Comparison of ENCODE assay signal across 20 mouse cellular contexts in genomic region chr12:25245251-25245650, GRCm38 (mm10).
A peak's percentile ranks its signal among the peaks of the same experiment; 100 is the strongest.
DNase-seq lines count a peak whose midpoint lies in the region; ATAC-seq and TF ChIP-seq lines count a peak whose summit lies in the region.
"Had no signal": no experiment of that assay in that cellular context is flagged by ENCODE, and none has a peak within 500 bp of the region (broad histone marks: within the 10 kb centered on the region; RNA-seq: fewer than 3 reads in every experiment).

No protein-coding gene starts in this region.

- no peak overlapping the region for H3K9ac ChIP-seq in heart, embryonic 13.5 days
- no peak overlapping the region for H3K9ac ChIP-seq in kidney, postnatal 0 days (ENCODE audit: low read depth, low read length)
- H3K9ac ChIP-seq: embryonic facial prominence, embryonic 13.5 days; hindbrain, embryonic 15.5 days; neural tube, embryonic 15.5 days had no signal

- ATAC-seq in heart, embryonic 13.5 days (ENCODE audit: extremely low read depth, insufficient number of reproducible peaks, low FRiP score, low TSS enrichment) = no peak
- ATAC-seq in kidney, postnatal 0 days (replicated peaks; ENCODE audit: low FRiP score, low read depth) = no peak

- H3K79me3 ChIP-seq in C2C12 (ENCODE audit: low read depth) = no peaks in the 10 kb centered on the region

- H3K27me3 ChIP-seq in heart, embryonic 13.5 days (replicated peaks) = no peaks in the 10 kb centered on the region
- H3K27me3 ChIP-seq in kidney, postnatal 0 days (ENCODE audit: insufficient read depth, low read length) = no peaks in the 10 kb centered on the region
- H3K27me3 ChIP-seq in C2C12 (ENCODE audit: control insufficient read depth, insufficient read depth, insufficient read length) = no peaks in the 10 kb centered on the region
- H3K27me3 ChIP-seq: embryonic facial prominence, embryonic 13.5 days; hindbrain, embryonic 15.5 days; neural tube, embryonic 15.5 days had no signal

- no peak for DNase-seq in heart, postnatal 14 days
- no peak for DNase-seq in kidney, postnatal 0 days (ENCODE audit: low spot score)
- DNase-seq in kidney, postnatal 4 days = no peak
- peak; percentile 53 for DNase-seq in adrenal gland, postnatal 14 days
- DNase-seq in left cerebral cortex, adult 2 months (ENCODE audit: extremely low spot score in 1 of 2, low spot score in 2 of 2) = no peak
- DNase-seq: cerebellum, adult 9-10 months; gastrocnemius, postnatal 10 days; heart, postnatal 36 days; kidney, adult 11 months; liver; lung, adult 18-20 months; retina, postnatal 1 day; right cerebral cortex, postnatal 4 days; thymus, adult 2 months had no signal

- no peak for TF ChIP-seq CTCF in kidney, postnatal 0 days (IDR thresholded peaks at IDR 0.05; ENCODE audit: low read depth)
- no peak for TF ChIP-seq CTCF in C2C12 (IDR thresholded peaks at IDR 0.05; ENCODE audit: control insufficient read depth, insufficient read depth, insufficient read length)
- TF ChIP-seq CTCF in left cerebral cortex, adult 2 months (IDR thresholded peaks at IDR 0.05) = no peak

- H3ac ChIP-seq in C2C12 (ENCODE audit: control insufficient read depth, insufficient read length, low read depth) = no peak overlapping the region

- intact Hi-C loops in heart, postnatal 14 days (cut with DNase I) = no loop called here
- intact Hi-C loops in left cerebral cortex, adult 2 months (cut with DNase I) = no loop called here

- peaks cover 43% of the 10 kb centered on the region for H3K4me1 ChIP-seq in heart, embryonic 13.5 days
- peaks cover 4% of the 10 kb centered on the region; the same call in 1 of the 2 replicates for H3K4me1 ChIP-seq in kidney, postnatal 0 days (replicated peaks; ENCODE audit: insufficient read depth, low read length)

- peak overlapping the region; percentile 65; the same call in 1 of the 2 replicates for H3K27ac ChIP-seq in heart, embryonic 13.5 days (replicated peaks)
- peak overlapping the region; percentile 51 for H3K27ac ChIP-seq in kidney, postnatal 0 days
- H3K27ac ChIP-seq in left cerebral cortex, adult 2 months = no peak overlapping the region
- H3K27ac ChIP-seq: embryonic facial prominence, embryonic 13.5 days; hindbrain, embryonic 15.5 days; neural tube, embryonic 15.5 days had no signal

- no peak overlapping the region for H3K4me3 ChIP-seq in heart, embryonic 13.5 days
- no peak overlapping the region for H3K4me3 ChIP-seq in kidney, postnatal 0 days (replicated peaks; ENCODE audit: low read depth, low read length)
- H3K4me3 ChIP-seq in C2C12 (ENCODE audit: insufficient read depth, poor library complexity, severe bottlenecking) = no peak overlapping the region
- H3K4me3 ChIP-seq in left cerebral cortex, adult 2 months = no peak overlapping the region
- H3K4me3 ChIP-seq: embryonic facial prominence, embryonic 13.5 days; hindbrain, embryonic 15.5 days; myocyte; neural tube, embryonic 15.5 days had no signal

- no peak overlapping the region for H3K4me2 ChIP-seq in heart, embryonic 13.5 days
- H3K4me2 ChIP-seq in kidney, postnatal 0 days (ENCODE audit: low read length) = no peak overlapping the region
- H3K4me2 ChIP-seq: embryonic facial prominence, embryonic 13.5 days; hindbrain, embryonic 15.5 days; neural tube, embryonic 15.5 days had no signal

- H3K36me3 ChIP-seq in heart, embryonic 13.5 days = no peaks in the 10 kb centered on the region
- H3K36me3 ChIP-seq in kidney, postnatal 0 days (ENCODE audit: insufficient read depth, low read length) = no peaks in the 10 kb centered on the region
- H3K36me3 ChIP-seq in C2C12 (ENCODE audit: control insufficient read depth, insufficient read depth) = no peaks in the 10 kb centered on the region
- H3K36me3 ChIP-seq: embryonic facial prominence, embryonic 13.5 days; hindbrain, embryonic 15.5 days; neural tube, embryonic 15.5 days had no signal

- no peaks in the 10 kb centered on the region for H3K79me2 ChIP-seq in C2C12 (ENCODE audit: control insufficient read depth, insufficient read depth)

- WGBS in heart, embryonic 13.5 days = 53% methylated on average over 5 of the region's 5 CpGs
- WGBS in kidney, postnatal 0 days = 65% methylated on average over 5 of the region's 5 CpGs

- no peaks in the 10 kb centered on the region for H3K9me3 ChIP-seq in heart, embryonic 13.5 days
- H3K9me3 ChIP-seq in kidney, postnatal 0 days (replicated peaks; ENCODE audit: low read length) = no peaks in the 10 kb centered on the region
- H3K9me3 ChIP-seq: embryonic facial prominence, embryonic 13.5 days; hindbrain, embryonic 15.5 days; neural tube, embryonic 15.5 days had no signal

TF ChIP-seq in C2C12, 6 proteins besides CTCF, POLR2A, EP300 and RAD21:
- peak; percentile 48 for TF ChIP-seq FOSL1 (IDR thresholded peaks at IDR 0.05; ENCODE audit: insufficient read depth, low read length, poor library complexity, severe bottlenecking)
- no peak for TF ChIP-seq MAX (IDR thresholded peaks at IDR 0.05)
